Mouse (Mus musculus): ENCODE measurements around the gene Sap30l.

DNA sequence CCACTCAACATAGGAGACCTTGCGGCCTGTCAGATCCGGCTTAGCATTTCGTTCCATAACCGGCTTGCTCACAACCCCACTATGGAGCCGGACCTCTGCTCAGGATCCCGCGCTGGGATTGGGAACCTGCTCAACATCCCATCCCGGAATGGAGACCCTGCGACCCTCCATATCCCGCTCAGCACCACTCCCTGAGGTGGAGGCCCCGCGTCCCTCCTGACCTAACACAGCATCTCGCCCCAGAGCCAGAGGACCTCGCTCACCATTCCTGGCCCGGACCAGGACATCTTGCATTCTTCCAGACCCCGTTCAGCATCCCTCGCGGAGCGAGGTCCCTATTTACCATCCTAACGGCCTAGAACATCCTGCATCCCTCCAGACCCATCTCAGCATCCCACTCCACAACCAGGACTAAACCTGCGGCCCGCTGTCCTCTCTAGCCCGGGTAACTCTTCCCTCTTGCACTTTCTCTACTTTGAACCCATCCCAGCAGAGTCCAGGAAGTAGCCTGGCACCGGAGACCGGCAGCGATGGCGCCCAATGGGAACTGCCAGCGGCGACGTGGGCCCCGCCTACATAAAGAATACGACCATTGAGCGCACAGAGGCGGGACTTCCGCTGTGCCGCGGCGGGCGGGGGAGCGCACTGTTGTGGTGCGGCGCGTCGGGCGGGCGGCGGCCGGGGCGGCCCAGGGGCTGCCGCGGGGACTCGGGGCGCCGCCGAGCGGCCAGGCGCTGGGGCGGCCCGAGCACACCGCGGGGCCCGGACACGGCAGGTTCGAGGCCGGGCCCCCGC is at the start of gene Sap30l:
- TF ChIP-seq CTCF (conservative IDR thresholded peaks at IDR 0.05; ENCODE audit: low read length) = no peak
- TF ChIP-seq NANOG (IDR thresholded peaks at IDR 0.05; ENCODE audit: borderline replicate concordance, low read length) = no peak
- TF ChIP-seq POU5F1 (IDR thresholded peaks at IDR 0.05; ENCODE audit: borderline replicate concordance, low read length) = no peak

All from E14TG2a.4 (cell line).